Mouse (Mus musculus) hindbrain, embryonic 14.5 days (tissue): ENCODE results near the gene B4galt3. TPM values are rescaled to one million over a fixed set of nuclear protein-coding genes. Genes with fewer than 3 reads are reported as not detected.

Experiments
- ATAC-seq: fragments of 200-750 bp; cut with Nextera tagmentation; 2 replicates; pipeline ENCODE4 v1.8.0; 2017; ENCODE audit warnings: moderate number of reproducible peaks, mild to moderate bottlenecking, moderate TSS enrichment, moderate library complexity; ENCODE audit not compliant: low FRiP score
- DNase-seq: peaks from one replicate; pipeline ENCODE4 v3.0.0-alpha.2; 2015; ENCODE audit warnings: low spot score
- H3K27ac ChIP-seq: fragments of 300-500 bp; sonication (generic); 2 replicates; pipeline ENCODE4 v1.5.1; 2014; ENCODE audit warnings: mild to moderate bottlenecking, moderate library complexity
- H3K27me3 ChIP-seq: fragments of 300-500 bp; sonication (generic); 2 replicates; pipeline ENCODE4 v1.6.1; 2014; ENCODE audit warnings: mild to moderate bottlenecking, low read length, mixed read lengths; ENCODE audit not compliant: control insufficient read depth, insufficient read depth
- H3K36me3 ChIP-seq: fragments of 300-500 bp; sonication (generic); replicated peaks from 2 replicates; pipeline ENCODE4 v1.6.1; 2014; ENCODE audit not compliant: control insufficient read depth, insufficient read depth
- H3K4me1 ChIP-seq: fragments of 300-500 bp; sonication (generic); replicated peaks from 2 replicates; pipeline ENCODE4 v1.6.1; 2014; ENCODE audit warnings: antibody characterized with exemption, low read length, mixed read lengths; ENCODE audit not compliant: control insufficient read depth, insufficient read depth
- H3K4me2 ChIP-seq: fragments of 300-500 bp; sonication (generic); replicated peaks from 2 replicates; pipeline ENCODE4 v1.6.1; 2014; ENCODE audit warnings: mild to moderate bottlenecking, moderate library complexity
- H3K4me3 ChIP-seq: fragments of 300-500 bp; sonication (generic); replicated peaks from 2 replicates; pipeline ENCODE4 v1.5.1; 2014; ENCODE audit warnings: mild to moderate bottlenecking, low read length
- H3K9ac ChIP-seq: fragments of 300-500 bp; sonication (generic); 2 replicates; pipeline ENCODE4 v1.6.1; 2014
- H3K9me3 ChIP-seq: fragments of 300-500 bp; sonication (generic); 2 replicates; pipeline ENCODE4 v1.6.1; 2016; ENCODE audit warnings: low read length; ENCODE audit not compliant: control insufficient read depth
- WGBS: fragments of 180-500 bp; shearing (Covaris S2); extraction: QIAGEN DNeasy Blood & Tissue Kit; methylation state at CpG from one replicate; pipeline ENCODE4 v1.1.7; 2014; 5-methylcytosine and 5-hydroxymethylcytosine counted together
- polyA plus RNA-seq: library from polyadenylated mRNA; unstranded; fragments of >200 nt; fragmentation: Nextera tagmentation; extraction: Ambion mirVana; gene quantifications from 2 replicates; pipeline ENCODE4 v1.2.1, GENCODE M21; 2014

Gene B4galt3
- polyA plus RNA-seq, 1 experiment from 2014 or later: 88.6 TPM

GRCm38 (mm10) chr1:171271196-171271595, 1.1 kb downstream of the B4galt3 start:
- Histone ChIP-seq H3K9ac (peak overlapping the region; percentile 82), H3K36me3 (peaks cover 46% of the 10 kb centered on the region), H3K4me1 (peaks cover 19% of the 10 kb centered on the region), H3K9me3 (no peaks in the 10 kb centered on the region), H3K4me3 (peak overlapping the region; percentile 74), H3K27ac (no peak overlapping the region), H3K27me3 (no peaks in the 10 kb centered on the region), H3K4me2 (peak overlapping the region; percentile 81)
- ATAC-seq (no peak), DNase-seq (no peak)
- WGBS: 57% methylated on average over 9 of the region's 9 CpGs

GRCm38 (mm10) chr1:171271622-171272021, 1.5 kb downstream of the B4galt3 start:
- peak overlapping the region; percentile 81 for H3K4me2 ChIP-seq
- 71% methylated on average over 10 of the region's 10 CpGs for WGBS
- H3K4me1 ChIP-seq: peaks cover 19% of the 10 kb centered on the region
- H3K4me3 ChIP-seq: peak overlapping the region; percentile 74; the same call in 1 of the 2 replicates
- no peaks in the 10 kb centered on the region for H3K9me3 ChIP-seq
- no peak for ATAC-seq
- peaks cover 50% of the 10 kb centered on the region for H3K36me3 ChIP-seq
- H3K9ac ChIP-seq: peak overlapping the region; percentile 34; the same call in 1 of the 2 replicates
- no peaks in the 10 kb centered on the region for H3K27me3 ChIP-seq
- DNase-seq: no peak
- no peak overlapping the region for H3K27ac ChIP-seq

- H3K9ac ChIP-seq: 0 out of 2 replicates have a peak overlapping the region, but pooled peaks have one; percentile 34
- ATAC-seq (no peak), DNase-seq (no peak)
- H3K36me3 ChIP-seq: peaks cover 55% of the 10 kb centered on the region
- no peak overlapping the region for H3K4me3 ChIP-seq
- no peaks in the 10 kb centered on the region for H3K9me3 ChIP-seq
- WGBS: 94% methylated on average over 3 of the region's 3 CpGs
- peaks cover 19% of the 10 kb centered on the region for H3K4me1 ChIP-seq
- 0 out of 2 replicates have a peak overlapping the region, but pooled peaks have one; percentile 81 for H3K4me2 ChIP-seq
- no peak overlapping the region for H3K27ac ChIP-seq
- no peaks in the 10 kb centered on the region for H3K27me3 ChIP-seq
Measured at GRCm38 (mm10) chr1:171272086-171272485, 2.0 kb downstream of the B4galt3 start.

GRCm38 (mm10) chr1:171274171-171274570, 4.0 kb downstream of the B4galt3 start:
- peaks cover 66% of the 10 kb centered on the region for H3K36me3 ChIP-seq
- WGBS: 93% methylated on average over 12 of the region's 12 CpGs

GRCm38 (mm10) chr1:171275144-171275734, 5.1 kb downstream of the B4galt3 start:
- Histone ChIP-seq H3K27me3 (no peaks in the 10 kb centered on the region), H3K9ac (no peak overlapping the region), H3K27ac (no peak overlapping the region), H3K9me3 (no peaks in the 10 kb centered on the region), H3K4me1 (peaks cover 19% of the 10 kb centered on the region), H3K4me2 (no peak overlapping the region), H3K4me3 (no peak overlapping the region), H3K36me3 (peaks cover 66% of the 10 kb centered on the region)
- no peak for ATAC-seq
- no peak for DNase-seq
- WGBS: 80% methylated on average over 11 of the region's 11 CpGs

More at GRCm38 (mm10) chr1:171274171-171274570, 4.0 kb downstream of the B4galt3 start:
- no peak overlapping the region for H3K27ac ChIP-seq
- no peak overlapping the region for H3K4me3 ChIP-seq
- H3K9ac ChIP-seq: no peak overlapping the region
- H3K27me3 ChIP-seq: no peaks in the 10 kb centered on the region
- H3K4me2 ChIP-seq: no peak overlapping the region
- no peaks in the 10 kb centered on the region for H3K9me3 ChIP-seq
- DNase-seq: no peak
- H3K4me1 ChIP-seq: peaks cover 19% of the 10 kb centered on the region
- no peak for ATAC-seq

- H3K27ac ChIP-seq: no peak overlapping the region
- DNase-seq (no peak), ATAC-seq (no peak)
- no peaks in the 10 kb centered on the region for H3K27me3 ChIP-seq
- WGBS: 95% methylated on average over 14 of the region's 14 CpGs
- peaks cover 17% of the 10 kb centered on the region for H3K4me1 ChIP-seq
- no peak overlapping the region for H3K4me3 ChIP-seq
- no peak overlapping the region for H3K4me2 ChIP-seq
- no peak overlapping the region for H3K9ac ChIP-seq
- H3K9me3 ChIP-seq: no peaks in the 10 kb centered on the region
- H3K36me3 ChIP-seq: peaks cover 66% of the 10 kb centered on the region
Measured at GRCm38 (mm10) chr1:171276110-171276748, 6.1 kb downstream of the B4galt3 start.

- Histone ChIP-seq H3K4me2 (no peak overlapping the region), H3K27me3 (no peaks in the 10 kb centered on the region), H3K27ac (no peak overlapping the region), H3K4me3 (no peak overlapping the region), H3K36me3 (peaks cover 63% of the 10 kb centered on the region), H3K9ac (no peak overlapping the region), H3K4me1 (peaks cover 14% of the 10 kb centered on the region), H3K9me3 (no peaks in the 10 kb centered on the region)
- 94% methylated on average over 10 of the region's 10 CpGs for WGBS
- DNase-seq (no peak), ATAC-seq (no peak)
Measured at GRCm38 (mm10) chr1:171277736-171278135, 7.6 kb downstream of the B4galt3 start.

GRCm38 (mm10) chr1:171278436-171278835, 8.3 kb downstream of the B4galt3 start:
- H3K9me3 ChIP-seq: no peaks in the 10 kb centered on the region
- H3K27ac ChIP-seq: no peak overlapping the region
- H3K4me3 ChIP-seq: no peak overlapping the region
- DNase-seq (no peak), ATAC-seq (no peak)
- no peak overlapping the region for H3K4me2 ChIP-seq
- no peak overlapping the region for H3K9ac ChIP-seq
- H3K27me3 ChIP-seq: no peaks in the 10 kb centered on the region
- 96% methylated on average over 8 of the region's 8 CpGs for whole genome bisulfite sequencing
- peaks cover 63% of the 10 kb centered on the region for H3K36me3 ChIP-seq
- peaks cover 14% of the 10 kb centered on the region for H3K4me1 ChIP-seq

GRCm38 (mm10) chr1:171279012-171279705, 9.0 kb downstream of the B4galt3 start:
- no peaks in the 10 kb centered on the region for H3K9me3 ChIP-seq
- no peak overlapping the region for H3K4me3 ChIP-seq
- WGBS: 91% methylated on average over 14 of the region's 14 CpGs
- 0 out of 2 replicates have a peak overlapping the region, but pooled peaks have one; percentile 58 for H3K9ac ChIP-seq
- no peak overlapping the region for H3K4me2 ChIP-seq
- ATAC-seq (no peak), DNase-seq (no peak)
- H3K36me3 ChIP-seq: peaks cover 63% of the 10 kb centered on the region
- H3K27ac ChIP-seq: no peak overlapping the region
- H3K27me3 ChIP-seq: no peaks in the 10 kb centered on the region
- peaks cover 14% of the 10 kb centered on the region for H3K4me1 ChIP-seq
